Mouse (Mus musculus): ENCODE data around the gene Slc4a7. TPM values are rescaled to one million over a fixed set of nuclear protein-coding genes. Genes with fewer than 3 reads are reported as not detected.

Slc4a7 gene
- polyA plus RNA-seq (2012; rRNA removed) = 6.9 and 60.5 TPM in 2 replicates

- H3K4me3 ChIP-seq (ENCODE audit: low read depth, low read length) = peak within 1 kb of the TSS; percentile 97
- H3K27me3 ChIP-seq (ENCODE audit: control insufficient read depth, insufficient read depth, low read length) = no peaks in the 10 kb centered on the region
- H3K27ac ChIP-seq (ENCODE audit: insufficient read depth, low read depth, low read length) = peak within 1 kb of the TSS; percentile 68
- H3K36me3 ChIP-seq (ENCODE audit: control insufficient read depth, insufficient read depth, low read length) = no peaks in the 10 kb centered on the region
- peaks cover 4% of the 10 kb centered on the region; the same call in 1 of the 2 replicates for H3K4me1 ChIP-seq (ENCODE audit: control insufficient read depth, insufficient read depth, insufficient read length, low read length)
- WGBS = 53% methylated on average over 5 of the region's 5 CpGs
- no peak for TF ChIP-seq CTCF (IDR thresholded peaks at IDR 0.05; ENCODE audit: extremely low read depth, insufficient read length, insufficient replicate concordance, low read depth, low read length)
- TF ChIP-seq POLR2A (IDR thresholded peaks at IDR 0.05; ENCODE audit: low read depth, low read length) = no peak
Measured at GRCm38 (mm10) chr14:14701710-14702329, at the start of gene Slc4a7. TSS of gene Slc4a7 (plus strand) at chr14:14702279.

- no peaks in the 10 kb centered on the region for H3K36me3 ChIP-seq (ENCODE audit: control insufficient read depth, insufficient read depth, low read length)
- TF ChIP-seq POLR2A (IDR thresholded peaks at IDR 0.05; ENCODE audit: low read depth, low read length) (no peak), CTCF (IDR thresholded peaks at IDR 0.05; ENCODE audit: extremely low read depth, insufficient read length, insufficient replicate concordance, low read depth, low read length) (no peak)
- no peaks in the 10 kb centered on the region; the same call in 1 of the 2 replicates for H3K27me3 ChIP-seq (ENCODE audit: control insufficient read depth, insufficient read depth, low read length)
- WGBS = 27% methylated on average over 1 of the region's 1 CpGs
- H3K4me3 ChIP-seq (ENCODE audit: low read depth, low read length) = no peak overlapping the region
- peaks cover 6% of the 10 kb centered on the region; the same call in 1 of the 2 replicates for H3K4me1 ChIP-seq (ENCODE audit: control insufficient read depth, insufficient read depth, insufficient read length, low read length)
- peak overlapping the region; percentile 37; the same call in 1 of the 2 replicates for H3K27ac ChIP-seq (ENCODE audit: insufficient read depth, low read depth, low read length)
Measured at GRCm38 (mm10) chr14:14670597-14670996, 31.5 kb upstream of the Slc4a7 start.

GRCm38 (mm10) chr14:14681611-14682010 lies 20.5 kb upstream of the Slc4a7 start:
- 72% methylated on average over 4 of the region's 4 CpGs for WGBS
- H3K4me3 ChIP-seq (ENCODE audit: low read depth, low read length) = no peak overlapping the region
- 0 out of 2 replicates have a peak, but pooled peaks cover 5% of the 10 kb centered on the region for H3K4me1 ChIP-seq (ENCODE audit: control insufficient read depth, insufficient read depth, insufficient read length, low read length)
- H3K27me3 ChIP-seq (ENCODE audit: control insufficient read depth, insufficient read depth, low read length) = no peaks in the 10 kb centered on the region
- no peak overlapping the region for H3K27ac ChIP-seq (ENCODE audit: insufficient read depth, low read depth, low read length)
- TF ChIP-seq CTCF (IDR thresholded peaks at IDR 0.05; ENCODE audit: extremely low read depth, insufficient read length, insufficient replicate concordance, low read depth, low read length) (no peak), POLR2A (IDR thresholded peaks at IDR 0.05; ENCODE audit: low read depth, low read length) (no peak)
- H3K36me3 ChIP-seq (ENCODE audit: control insufficient read depth, insufficient read depth, low read length) = no peaks in the 10 kb centered on the region

- TF ChIP-seq POLR2A (IDR thresholded peaks at IDR 0.05; ENCODE audit: low read depth, low read length) = no peak
- no peak for TF ChIP-seq CTCF (IDR thresholded peaks at IDR 0.05; ENCODE audit: extremely low read depth, insufficient read length, insufficient replicate concordance, low read depth, low read length)
- H3K36me3 ChIP-seq (ENCODE audit: control insufficient read depth, insufficient read depth, low read length) = no peaks in the 10 kb centered on the region
- 0 out of 2 replicates have a peak, but pooled peaks cover 6% of the 10 kb centered on the region for H3K4me1 ChIP-seq (ENCODE audit: control insufficient read depth, insufficient read depth, insufficient read length, low read length)
- H3K4me3 ChIP-seq (ENCODE audit: low read depth, low read length) = no peak overlapping the region
- 66% methylated on average over 4 of the region's 4 CpGs for WGBS
- no peak overlapping the region for H3K27ac ChIP-seq (ENCODE audit: insufficient read depth, low read depth, low read length)
- no peaks in the 10 kb centered on the region for H3K27me3 ChIP-seq (ENCODE audit: control insufficient read depth, insufficient read depth, low read length)
Measured at GRCm38 (mm10) chr14:14684771-14685170, 17.3 kb upstream of the Slc4a7 start.

- H3K4me1 ChIP-seq (ENCODE audit: control insufficient read depth, insufficient read depth, insufficient read length, low read length) = 0 out of 2 replicates have a peak, but pooled peaks cover 6% of the 10 kb centered on the region
- no peak for TF ChIP-seq CTCF (IDR thresholded peaks at IDR 0.05; ENCODE audit: extremely low read depth, insufficient read length, insufficient replicate concordance, low read depth, low read length)
- no peak for TF ChIP-seq POLR2A (IDR thresholded peaks at IDR 0.05; ENCODE audit: low read depth, low read length)
- WGBS = 61% methylated on average over 7 of the region's 7 CpGs
- no peaks in the 10 kb centered on the region for H3K36me3 ChIP-seq (ENCODE audit: control insufficient read depth, insufficient read depth, low read length)
- no peak overlapping the region for H3K27ac ChIP-seq (ENCODE audit: insufficient read depth, low read depth, low read length)
- H3K27me3 ChIP-seq (ENCODE audit: control insufficient read depth, insufficient read depth, low read length) = no peaks in the 10 kb centered on the region
- H3K4me3 ChIP-seq (ENCODE audit: low read depth, low read length) = no peak overlapping the region
Measured at GRCm38 (mm10) chr14:14686101-14686551, 16.0 kb upstream of the Slc4a7 start.

GRCm38 (mm10) chr14:14687258-14687890 lies 14.7 kb upstream of the Slc4a7 start:
- WGBS = 18% methylated on average over 7 of the region's 7 CpGs
- 0 out of 2 replicates have a peak, but pooled peaks cover 6% of the 10 kb centered on the region for H3K4me1 ChIP-seq (ENCODE audit: control insufficient read depth, insufficient read depth, insufficient read length, low read length)
- TF ChIP-seq POLR2A (IDR thresholded peaks at IDR 0.05; ENCODE audit: low read depth, low read length) = no peak
- no peaks in the 10 kb centered on the region for H3K27me3 ChIP-seq (ENCODE audit: control insufficient read depth, insufficient read depth, low read length)
- H3K36me3 ChIP-seq (ENCODE audit: control insufficient read depth, insufficient read depth, low read length) = no peaks in the 10 kb centered on the region
- no peak overlapping the region; the same call in 1 of the 2 replicates for H3K27ac ChIP-seq (ENCODE audit: insufficient read depth, low read depth, low read length)
- no peak overlapping the region for H3K4me3 ChIP-seq (ENCODE audit: low read depth, low read length)

Data from small intestine, adult 2 months (tissue).